Comparison of ENCODE assay signal across 10 mouse cellular contexts in genomic region chr17:86266051-86266450, GRCm38 (mm10).
A peak's percentile ranks its signal among the peaks of the same experiment; 100 is the strongest.
DNase-seq lines count a peak whose midpoint lies in the region; ATAC-seq and TF ChIP-seq lines count a peak whose summit lies in the region.
"Had no signal": no experiment of that assay in that cellular context is flagged by ENCODE, and none has a peak within 500 bp of the region (broad histone marks: within the 10 kb centered on the region; RNA-seq: fewer than 3 reads in every experiment).

No protein-coding gene starts in this region.

- H3K27me3 ChIP-seq in neural tube, embryonic 13.5 days = no peaks in the 10 kb centered on the region
- H3K27me3 ChIP-seq in forebrain, embryonic 16.5 days (replicated peaks; ENCODE audit: control insufficient read depth, insufficient read depth, low read length) = no peaks in the 10 kb centered on the region
- H3K27me3 ChIP-seq in kidney, adult 2 months (replicated peaks; ENCODE audit: control insufficient read depth, insufficient read depth, low read length) = no peaks in the 10 kb centered on the region

- H3K4me1 ChIP-seq in neural tube, embryonic 13.5 days (replicated peaks) = peaks cover 51% of the 10 kb centered on the region
- peaks cover 40% of the 10 kb centered on the region for H3K4me1 ChIP-seq in forebrain, embryonic 16.5 days (replicated peaks; ENCODE audit: control insufficient read depth, insufficient read depth, low read length)
- no peaks in the 10 kb centered on the region for H3K4me1 ChIP-seq in kidney, adult 2 months (ENCODE audit: control insufficient read depth, insufficient read depth, low read length)

- no peak for TF ChIP-seq POLR2A in kidney, adult 2 months (IDR thresholded peaks at IDR 0.05; ENCODE audit: low read depth, low read length)

- no peaks in the 10 kb centered on the region for H3K36me3 ChIP-seq in neural tube, embryonic 13.5 days
- no peaks in the 10 kb centered on the region for H3K36me3 ChIP-seq in forebrain, embryonic 16.5 days (ENCODE audit: control insufficient read depth, insufficient read depth)
- no peaks in the 10 kb centered on the region for H3K36me3 ChIP-seq in kidney, adult 2 months (ENCODE audit: control insufficient read depth, insufficient read depth, low read length)
- H3K36me3 ChIP-seq: G1E had no signal

- H3K9ac ChIP-seq in neural tube, embryonic 13.5 days = no peak overlapping the region
- no peak overlapping the region for H3K9ac ChIP-seq in forebrain, embryonic 16.5 days (replicated peaks; ENCODE audit: low read depth, low read length)

- intact Hi-C loops in left cerebral cortex, adult 2 months (cut with DNase I) = no loop called here

- H3K4me2 ChIP-seq in neural tube, embryonic 13.5 days = no peak overlapping the region
- H3K4me2 ChIP-seq in forebrain, embryonic 16.5 days (ENCODE audit: low read length) = no peak overlapping the region

- no peak overlapping the region for H3K4me3 ChIP-seq in neural tube, embryonic 13.5 days
- H3K4me3 ChIP-seq in forebrain, embryonic 16.5 days (replicated peaks; ENCODE audit: low read length) = no peak overlapping the region
- no peak overlapping the region for H3K4me3 ChIP-seq in left cerebral cortex, adult 2 months
- H3K4me3 ChIP-seq in kidney, adult 2 months (ENCODE audit: insufficient read depth, low read depth, low read length) = no peak overlapping the region

- H3K9me3 ChIP-seq in neural tube, embryonic 13.5 days = no peaks in the 10 kb centered on the region
- no peaks in the 10 kb centered on the region for H3K9me3 ChIP-seq in forebrain, embryonic 16.5 days (ENCODE audit: control insufficient read depth, low read length)

- no peak for TF ChIP-seq CTCF in left cerebral cortex, adult 2 months (IDR thresholded peaks at IDR 0.05)
- no peak for TF ChIP-seq CTCF in kidney, adult 2 months (conservative IDR thresholded peaks at IDR 0.05; ENCODE audit: insufficient read depth, insufficient read length, low read depth, low read length)

- WGBS in neural tube, embryonic 13.5 days = 66% methylated on average over 6 of the region's 6 CpGs
- 32% methylated on average over 6 of the region's 6 CpGs for WGBS in forebrain, embryonic 16.5 days
- WGBS in kidney, adult 2 months = 92% methylated on average over 6 of the region's 6 CpGs

- ATAC-seq in neural tube, embryonic 13.5 days (ENCODE audit: low read depth) = peak; percentile 64
- peak; percentile 96 for ATAC-seq in forebrain, embryonic 16.5 days

- no peak overlapping the region for H3K27ac ChIP-seq in neural tube, embryonic 13.5 days (replicated peaks)
- peak overlapping the region; percentile 68 for H3K27ac ChIP-seq in forebrain, embryonic 16.5 days (ENCODE audit: low read length)
- no peak overlapping the region for H3K27ac ChIP-seq in left cerebral cortex, adult 2 months
- no peak overlapping the region for H3K27ac ChIP-seq in kidney, adult 2 months (ENCODE audit: insufficient read depth, low read depth, low read length)

- DNase-seq in neural tube, embryonic 10.5 days (ENCODE audit: extremely low spot score, low spot score) = no peak
- peak; percentile 36 to 62 for DNase-seq in left cerebral cortex, adult 2 months (ENCODE audit: extremely low spot score in 1 of 2, low spot score in 2 of 2)
- no peak for DNase-seq in kidney, adult 2 months
- DNase-seq in adrenal gland, adult 18-20 months (ENCODE audit: low spot score in 2 of 2) = no peak
- no peak for DNase-seq in urinary bladder, postnatal 36 days (ENCODE audit: low spot score in 2 of 2)
- no peak for DNase-seq in heart, adult 18-20 months
- DNase-seq: thymus, adult 2 months had no signal

Comparison
In these comparisons a context has a peak if more than half of its experiments do, and no peak if none do; other contexts are left out.
1. DNase-seq: peak in left cerebral cortex, adult 2 months (2 of 2); none in neural tube, embryonic 10.5 days (single experiment), kidney, adult 2 months (single experiment), adrenal gland, adult 18-20 months (0 of 2), urinary bladder, postnatal 36 days (0 of 2) and heart, adult 18-20 months (0 of 2).